Mouse (Mus musculus): Measurements from ENCODE around the gene A830031A19Rik. TPM values are rescaled to one million over a fixed set of nuclear protein-coding genes. Genes with fewer than 3 reads are reported as not detected.

Gene A830031A19Rik
- total and polyA plus RNA-seq, 3 experiments: 0.16 TPM; not detected in 2

DNA sequence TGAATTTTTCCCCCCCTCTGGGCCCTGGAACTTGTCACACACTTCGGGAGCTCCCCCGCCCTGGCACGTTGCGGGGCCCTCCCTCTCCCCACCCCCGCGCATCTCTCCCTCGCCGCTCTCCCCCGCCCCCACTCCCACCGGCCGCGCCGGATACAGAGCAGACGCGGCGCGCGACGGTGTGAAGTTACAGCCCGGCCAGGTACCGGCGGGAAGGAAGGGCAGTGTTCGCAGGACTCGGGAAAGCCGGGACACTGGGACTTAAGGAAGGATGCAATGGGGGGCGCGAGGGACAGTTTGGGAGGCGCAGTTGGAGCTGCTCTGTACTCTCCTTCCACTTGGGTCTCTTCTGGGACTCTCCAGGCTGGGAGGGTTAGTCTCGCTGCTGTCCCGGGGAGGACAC is 5.7 kb upstream of the A830031A19Rik start:
- Histone ChIP-seq H3K4me3 (ENCODE audit: low read depth, low read length) (peak overlapping the region; percentile 76), H3K36me3 (replicated peaks) (peaks cover 33% of the 10 kb centered on the region), H3K4me1 (ENCODE audit: insufficient read depth, low read depth, low read length) (peaks cover 29% of the 10 kb centered on the region), H3K27me3 (ENCODE audit: insufficient read depth, low read length) (peaks cover 3% of the 10 kb centered on the region; the same call in 1 of the 2 replicates), H3K9me3 (replicated peaks) (no peaks in the 10 kb centered on the region)
- no peak for ATAC-seq (ENCODE audit: extremely low read depth, insufficient number of reproducible peaks, low FRiP score, poor library complexity, severe bottlenecking)
- TF ChIP-seq GATA2 (IDR thresholded peaks at IDR 0.05; ENCODE audit: borderline replicate concordance, low read depth, low read length) (no peak), TAL1 (conservative IDR thresholded peaks at IDR 0.05; ENCODE audit: low read depth, low read length) (no peak), POLR2AphosphoS5 (IDR thresholded peaks at IDR 0.05; ENCODE audit: insufficient replicate concordance, low read depth, low read length) (no peak), GATA1 (IDR thresholded peaks at IDR 0.05; ENCODE audit: borderline replicate concordance, low read length) (no peak), CTCF (IDR thresholded peaks at IDR 0.05; ENCODE audit: low read depth, low read length) (no peak)
- no peak for DNase-seq (ENCODE audit: low spot score)

- TF ChIP-seq CTCF (IDR thresholded peaks at IDR 0.05; ENCODE audit: low read depth, low read length) (no peak), TAL1 (conservative IDR thresholded peaks at IDR 0.05; ENCODE audit: low read depth, low read length) (no peak), POLR2AphosphoS5 (IDR thresholded peaks at IDR 0.05; ENCODE audit: insufficient replicate concordance, low read depth, low read length) (no peak), GATA2 (IDR thresholded peaks at IDR 0.05; ENCODE audit: borderline replicate concordance, low read depth, low read length) (no peak), GATA1 (IDR thresholded peaks at IDR 0.05; ENCODE audit: borderline replicate concordance, low read length) (no peak)
- H3K36me3 ChIP-seq (replicated peaks): peaks cover 27% of the 10 kb centered on the region
- H3K4me1 ChIP-seq (ENCODE audit: insufficient read depth, low read depth, low read length): peaks cover 24% of the 10 kb centered on the region
- ATAC-seq (ENCODE audit: extremely low read depth, insufficient number of reproducible peaks, low FRiP score, poor library complexity, severe bottlenecking) (no peak), DNase-seq (ENCODE audit: low spot score) (no peak)
- no peaks in the 10 kb centered on the region for H3K9me3 ChIP-seq (replicated peaks)
- peak overlapping the region; percentile 76 for H3K4me3 ChIP-seq (ENCODE audit: low read depth, low read length)
- peaks cover 3% of the 10 kb centered on the region; the same call in 1 of the 2 replicates for H3K27me3 ChIP-seq (ENCODE audit: insufficient read depth, low read length)
Measured at GRCm38 (mm10) chr11:24079392-24080391, 4.8 kb upstream of the A830031A19Rik start.

DNA sequence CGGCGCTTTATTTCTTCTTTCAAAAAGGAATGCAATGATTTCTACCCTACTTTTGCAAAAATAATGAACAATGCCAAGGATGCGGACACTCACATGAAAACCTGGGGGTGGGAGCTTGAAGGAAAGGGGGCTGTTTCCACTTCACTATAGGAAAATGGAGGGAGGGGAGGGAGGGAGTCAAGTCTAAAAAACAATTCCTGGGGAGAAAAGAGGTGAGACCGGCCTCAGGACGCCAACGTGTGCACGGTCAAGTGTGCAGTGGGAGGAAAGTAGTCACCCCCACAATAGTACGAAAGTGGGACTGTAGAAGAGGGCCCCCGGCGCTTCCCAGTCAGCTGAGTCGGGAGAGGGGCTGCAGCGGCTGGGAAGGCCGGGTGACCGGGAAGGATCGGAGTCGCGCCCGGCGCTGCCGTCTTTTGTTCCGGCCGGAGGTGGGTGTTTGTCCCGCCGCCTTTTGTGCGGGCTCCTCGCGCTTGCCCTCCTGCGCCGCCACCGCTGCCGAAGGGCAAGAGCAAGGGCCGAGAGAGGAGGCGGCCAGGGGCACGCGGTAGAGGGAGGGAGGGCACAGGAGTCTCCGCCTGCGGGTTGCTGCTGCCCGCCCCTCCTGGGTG is 4.0 kb upstream of the A830031A19Rik start:
- Histone ChIP-seq H3K36me3 (replicated peaks) (peaks cover 21% of the 10 kb centered on the region), H3K4me3 (ENCODE audit: low read depth, low read length) (peak overlapping the region; percentile 76), H3K27me3 (ENCODE audit: insufficient read depth, low read length) (peaks cover 3% of the 10 kb centered on the region; the same call in 1 of the 2 replicates), H3K9me3 (replicated peaks) (no peaks in the 10 kb centered on the region), H3K4me1 (ENCODE audit: insufficient read depth, low read depth, low read length) (peaks cover 18% of the 10 kb centered on the region)
- no peak for TF ChIP-seq TAL1 (conservative IDR thresholded peaks at IDR 0.05; ENCODE audit: low read depth, low read length)
- TF ChIP-seq GATA2 (IDR thresholded peaks at IDR 0.05; ENCODE audit: borderline replicate concordance, low read depth, low read length): no peak
- TF ChIP-seq CTCF (IDR thresholded peaks at IDR 0.05; ENCODE audit: low read depth, low read length): no peak
- TF ChIP-seq POLR2AphosphoS5 (IDR thresholded peaks at IDR 0.05; ENCODE audit: insufficient replicate concordance, low read depth, low read length): no peak
- no peak for TF ChIP-seq GATA1 (IDR thresholded peaks at IDR 0.05; ENCODE audit: borderline replicate concordance, low read length)
- no peak for DNase-seq (ENCODE audit: low spot score)
- no peak for ATAC-seq (ENCODE audit: extremely low read depth, insufficient number of reproducible peaks, low FRiP score, poor library complexity, severe bottlenecking)

- DNase-seq (ENCODE audit: low spot score) (peak; percentile 52), ATAC-seq (ENCODE audit: extremely low read depth, insufficient number of reproducible peaks, low FRiP score, poor library complexity, severe bottlenecking) (peak; percentile 57)
- Histone ChIP-seq H3K9me3 (replicated peaks) (no peaks in the 10 kb centered on the region), H3K27me3 (ENCODE audit: insufficient read depth, low read length) (peaks cover 3% of the 10 kb centered on the region; the same call in 1 of the 2 replicates), H3K4me1 (ENCODE audit: insufficient read depth, low read depth, low read length) (peaks cover 17% of the 10 kb centered on the region), H3K36me3 (replicated peaks) (peaks cover 17% of the 10 kb centered on the region), H3K4me3 (ENCODE audit: low read depth, low read length) (peak within 1 kb of the TSS; percentile 76)
- TF ChIP-seq GATA2 (IDR thresholded peaks at IDR 0.05; ENCODE audit: borderline replicate concordance, low read depth, low read length) (no peak), POLR2AphosphoS5 (IDR thresholded peaks at IDR 0.05; ENCODE audit: insufficient replicate concordance, low read depth, low read length) (no peak), GATA1 (IDR thresholded peaks at IDR 0.05; ENCODE audit: borderline replicate concordance, low read length) (no peak)
Measured at GRCm38 (mm10) chr11:24077795-24078705, 3.2 kb upstream of the A830031A19Rik start, which contains the start of gene Bcl11a. Gene Bcl11a (plus strand): TSS chr11:24078056.

DNA sequence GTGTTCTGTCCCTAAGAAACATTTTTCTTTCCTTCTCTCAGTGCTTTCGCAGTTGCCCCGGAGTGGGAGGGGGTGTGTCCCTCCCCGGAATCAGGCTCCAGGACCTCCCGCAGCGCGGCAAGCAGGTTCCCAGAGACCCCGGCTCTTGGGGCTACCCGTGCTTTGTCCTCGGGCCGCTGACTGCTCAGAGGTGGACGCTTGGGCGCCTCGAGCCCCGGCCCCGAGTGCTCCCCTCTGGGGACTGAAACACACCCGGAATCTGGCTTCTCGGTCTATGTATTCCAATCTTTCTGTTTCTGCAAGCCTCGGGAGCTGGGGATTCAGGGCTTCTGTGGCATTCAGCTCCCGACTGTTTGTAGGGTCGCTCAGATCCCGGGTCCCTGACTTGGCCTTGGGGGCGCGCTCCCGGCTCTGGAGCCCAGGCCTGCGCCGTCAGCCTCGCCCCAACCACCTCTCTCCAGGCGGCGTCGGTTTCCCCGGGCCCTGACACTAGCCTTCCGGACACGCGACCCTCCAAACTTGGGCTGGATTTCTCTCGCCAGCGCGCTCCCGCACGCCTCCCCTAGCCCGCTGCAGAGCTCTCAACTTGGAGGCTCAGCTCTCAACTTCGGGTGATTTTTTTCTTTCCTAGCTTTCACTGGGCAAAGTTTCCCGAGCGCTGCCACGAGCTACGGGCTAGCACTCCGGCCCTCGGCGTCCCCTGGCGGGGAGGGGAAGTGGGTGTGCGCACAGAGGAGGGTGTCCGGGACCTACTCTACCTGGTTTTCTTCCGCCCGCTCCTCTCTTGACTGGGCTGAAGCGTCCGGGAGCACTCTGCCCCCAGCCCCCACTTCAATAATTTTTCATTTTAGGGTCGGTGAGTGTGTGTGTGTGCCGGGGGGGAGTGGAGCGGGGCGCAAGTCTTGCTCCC is 2.2 kb upstream of the A830031A19Rik start:
- Histone ChIP-seq H3K27me3 (ENCODE audit: insufficient read depth, low read length) (peaks cover 3% of the 10 kb centered on the region; the same call in 1 of the 2 replicates), H3K36me3 (replicated peaks) (peaks cover 17% of the 10 kb centered on the region), H3K4me1 (ENCODE audit: insufficient read depth, low read depth, low read length) (peaks cover 17% of the 10 kb centered on the region), H3K9me3 (replicated peaks) (no peaks in the 10 kb centered on the region), H3K4me3 (ENCODE audit: low read depth, low read length) (peak overlapping the region; percentile 76)
- peak; percentile 29; the same call in 1 of the 2 replicates for ATAC-seq (ENCODE audit: extremely low read depth, insufficient number of reproducible peaks, low FRiP score, poor library complexity, severe bottlenecking)
- no peak for DNase-seq (ENCODE audit: low spot score)
- TF ChIP-seq GATA1 (IDR thresholded peaks at IDR 0.05; ENCODE audit: borderline replicate concordance, low read length) (no peak), GATA2 (IDR thresholded peaks at IDR 0.05; ENCODE audit: borderline replicate concordance, low read depth, low read length) (no peak), POLR2AphosphoS5 (IDR thresholded peaks at IDR 0.05; ENCODE audit: insufficient replicate concordance, low read depth, low read length) (no peak), CTCF (IDR thresholded peaks at IDR 0.05; ENCODE audit: low read depth, low read length) (no peak), TAL1 (conservative IDR thresholded peaks at IDR 0.05; ENCODE audit: low read depth, low read length) (no peak)

Measured in G1E (cell line).